Mouse (Mus musculus) brain, embryonic 14.5 days (tissue): ENCODE data around the gene Pnmal1. TPM values are rescaled to one million over a fixed set of nuclear protein-coding genes. Genes with fewer than 3 reads are reported as not detected.

ENCODE experiments used
- DNase-seq: peaks from one replicate; pipeline ENCODE4 v3.0.0-alpha.2; 2011; ENCODE audit warnings: low read depth
- CTCF ChIP-seq: fragments of 200-500 bp; IDR thresholded peaks from 2 replicates; pipeline ENCODE4 v1.5.1; 2012; ENCODE audit warnings: inconsistent platforms, mild to moderate bottlenecking, moderate library complexity, borderline replicate concordance; ENCODE audit not compliant: insufficient read depth, insufficient read length; ENCODE audit errors: extremely low read depth
- POLR2A ChIP-seq: fragments of 200-500 bp; IDR thresholded peaks from 2 replicates; pipeline ENCODE4 v1.6.1; 2012; ENCODE audit warnings: mild to moderate bottlenecking, inconsistent platforms, borderline replicate concordance; ENCODE audit not compliant: poor library complexity, insufficient read depth, insufficient read length, severe bottlenecking; ENCODE audit errors: extremely low read depth
- polyA plus RNA-seq: library from polyadenylated mRNA; depleted of rRNA; stranded (reverse); fragments of >200 nt; gene quantifications from 2 replicates; pipeline ENCODE4 v1.2.3, GENCODE M21; 2012

The Pnmal1 gene
- polyA plus RNA-seq, 1 experiment: 34.5 TPM

DNA sequence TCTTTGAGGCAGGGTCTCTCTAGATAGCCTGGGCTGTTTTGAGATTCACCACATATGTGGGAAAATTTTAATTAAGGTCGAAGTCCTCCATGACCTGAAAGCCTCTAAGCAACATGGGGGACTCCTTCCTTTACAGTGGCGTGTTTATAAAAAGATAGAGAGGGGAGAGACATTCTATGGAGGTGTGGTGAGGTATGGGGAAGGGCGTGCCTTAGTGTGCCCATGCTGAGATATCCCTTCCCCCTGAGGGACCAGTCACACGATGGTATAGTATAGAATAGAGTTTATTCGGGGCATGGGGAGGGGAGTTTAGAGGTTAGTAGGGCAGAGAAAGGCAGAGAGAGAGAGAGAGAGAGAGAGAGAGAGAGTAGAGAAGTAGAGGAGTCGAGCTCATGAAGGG lies 18.7 kb downstream of the Pnmal1 start:
- DNase-seq: no peak
- no peak for TF ChIP-seq CTCF
- no peak for TF ChIP-seq POLR2A

DNA sequence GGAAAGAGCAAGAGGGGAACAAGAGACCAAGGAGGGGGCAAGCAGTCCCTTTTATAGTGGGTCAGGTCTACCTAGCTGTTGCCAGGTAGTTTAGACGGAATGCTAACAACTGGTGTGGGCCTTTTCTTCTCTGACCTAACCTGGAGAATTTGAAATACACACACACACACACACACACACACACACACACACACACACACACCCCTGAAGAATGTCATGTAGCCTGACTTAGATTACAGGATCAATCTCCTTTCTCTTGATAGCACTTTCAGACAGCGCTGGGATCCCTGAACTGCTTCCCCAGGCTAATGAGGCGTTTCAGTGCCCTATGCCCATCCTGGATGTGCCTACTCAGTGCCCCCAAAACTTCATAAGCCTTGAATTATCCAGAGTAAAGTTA lies 19.1 kb downstream of the Pnmal1 start:
- TF ChIP-seq CTCF (no peak), POLR2A (no peak)
- DNase-seq: no peak

DNA sequence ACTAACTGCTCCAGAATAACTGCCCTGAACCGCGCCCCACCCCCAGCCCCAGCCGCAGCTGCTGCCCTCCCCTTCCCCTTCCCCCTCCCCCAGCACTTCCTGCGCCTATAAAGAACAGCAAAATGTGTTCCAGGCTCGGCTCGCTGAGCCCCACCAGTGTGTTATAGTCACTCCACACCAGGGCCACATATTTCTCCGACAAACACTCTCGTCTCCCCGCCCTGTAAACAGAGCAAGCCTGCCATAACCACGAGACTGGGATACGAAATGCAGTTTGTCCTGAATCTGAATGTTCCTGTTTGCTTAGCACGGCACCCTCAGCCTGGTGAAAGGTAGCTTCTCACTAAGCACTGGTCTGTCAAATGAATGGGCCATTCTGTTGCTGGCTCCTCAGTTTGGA lies 20.9 kb downstream of the Pnmal1 start:
- TF ChIP-seq POLR2A: no peak
- no peak for TF ChIP-seq CTCF
- peak; percentile 74 for DNase-seq

DNA sequence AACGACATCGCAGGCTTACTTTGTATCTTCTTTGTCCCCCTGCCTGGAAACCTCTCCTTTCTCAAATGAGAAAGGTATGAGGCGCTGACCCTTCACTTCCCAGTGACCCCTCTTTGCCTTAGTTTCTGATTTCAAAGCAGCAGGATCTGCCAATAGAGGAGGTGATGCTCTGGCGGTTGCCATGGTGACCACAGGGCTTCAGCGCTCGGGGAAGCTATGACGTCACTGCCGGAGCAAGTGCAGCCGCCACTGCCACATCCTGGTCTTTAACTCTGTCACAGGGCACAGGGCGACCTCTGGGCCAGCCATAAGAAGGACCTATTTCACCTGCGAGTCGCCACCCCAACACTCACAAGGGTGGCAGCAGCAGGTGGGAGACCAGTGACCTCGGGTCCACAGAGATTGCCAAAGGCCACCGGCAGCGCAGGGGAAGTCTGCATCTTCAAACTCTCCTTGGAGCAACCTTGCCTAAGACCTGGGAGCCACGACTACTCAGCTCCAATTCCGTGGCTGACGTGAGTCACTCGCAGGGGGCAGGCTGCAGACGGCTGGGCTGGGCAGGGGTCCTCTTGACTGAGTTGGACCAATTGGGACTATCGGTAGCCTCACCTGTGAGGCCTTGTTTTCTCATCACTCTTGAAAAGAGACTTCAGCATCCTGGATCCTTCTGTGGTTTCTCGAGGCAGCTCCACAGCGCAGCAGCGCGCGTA lies 23.5 kb downstream of the Pnmal1 start, which contains the start of gene Gm42372:
TSS of gene Gm42372 (plus strand) at position 228 of the 710 bp plus-strand sequence.
- TF ChIP-seq CTCF (no peak), POLR2A (no peak)
- peak; percentile 96 for DNase-seq

DNA sequence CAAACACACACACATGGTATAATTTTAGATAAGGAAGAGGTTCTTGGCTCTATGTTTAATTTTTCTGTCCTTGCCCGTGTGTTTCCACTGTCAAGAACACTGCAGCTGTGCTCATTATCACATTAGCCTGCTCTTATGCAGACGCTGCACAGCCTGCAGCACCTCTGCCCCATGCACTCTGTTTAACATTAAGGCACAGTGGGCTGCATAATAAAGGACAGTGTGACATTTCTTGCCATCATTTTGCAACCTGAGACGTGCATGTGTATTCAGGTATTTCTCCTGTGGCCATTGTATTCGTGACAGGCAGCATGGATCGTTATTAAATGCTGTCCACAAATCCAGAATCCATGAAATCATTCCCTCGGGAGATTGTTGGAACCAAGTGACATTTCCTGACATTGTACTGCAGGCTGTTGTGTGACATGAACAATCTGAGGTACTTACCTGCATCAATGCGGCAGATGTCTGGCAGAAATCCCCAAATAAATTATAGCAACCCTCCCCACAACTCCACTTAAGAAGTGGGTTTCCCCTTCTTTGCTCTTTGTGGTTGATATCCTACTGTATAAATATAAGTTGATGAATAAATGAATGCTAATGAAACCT lies 28.2 kb downstream of the Pnmal1 start:
- DNase-seq: peak; percentile 78
- TF ChIP-seq POLR2A: no peak

DNA sequence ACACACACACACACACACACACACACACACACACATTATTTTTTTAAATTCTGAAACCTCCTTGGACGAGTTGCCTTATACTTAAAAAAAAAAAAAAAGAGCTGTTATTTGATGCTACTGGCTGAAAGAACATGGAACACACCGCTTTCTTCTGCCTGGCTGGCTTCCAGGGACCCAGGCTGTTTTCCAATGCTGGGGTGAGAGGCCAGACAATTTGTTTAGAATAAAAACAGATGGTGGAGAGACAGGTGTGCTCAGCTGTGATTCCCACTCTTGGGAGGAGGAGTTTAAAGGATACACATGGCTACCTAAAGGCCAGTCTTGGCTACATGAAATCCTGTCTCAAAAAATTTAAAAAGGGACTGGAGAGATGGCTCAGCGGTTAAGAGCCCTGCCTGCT lies 28.9 kb downstream of the Pnmal1 start:
- peak; percentile 86 for DNase-seq
- TF ChIP-seq CTCF (no peak), POLR2A (no peak)

DNA sequence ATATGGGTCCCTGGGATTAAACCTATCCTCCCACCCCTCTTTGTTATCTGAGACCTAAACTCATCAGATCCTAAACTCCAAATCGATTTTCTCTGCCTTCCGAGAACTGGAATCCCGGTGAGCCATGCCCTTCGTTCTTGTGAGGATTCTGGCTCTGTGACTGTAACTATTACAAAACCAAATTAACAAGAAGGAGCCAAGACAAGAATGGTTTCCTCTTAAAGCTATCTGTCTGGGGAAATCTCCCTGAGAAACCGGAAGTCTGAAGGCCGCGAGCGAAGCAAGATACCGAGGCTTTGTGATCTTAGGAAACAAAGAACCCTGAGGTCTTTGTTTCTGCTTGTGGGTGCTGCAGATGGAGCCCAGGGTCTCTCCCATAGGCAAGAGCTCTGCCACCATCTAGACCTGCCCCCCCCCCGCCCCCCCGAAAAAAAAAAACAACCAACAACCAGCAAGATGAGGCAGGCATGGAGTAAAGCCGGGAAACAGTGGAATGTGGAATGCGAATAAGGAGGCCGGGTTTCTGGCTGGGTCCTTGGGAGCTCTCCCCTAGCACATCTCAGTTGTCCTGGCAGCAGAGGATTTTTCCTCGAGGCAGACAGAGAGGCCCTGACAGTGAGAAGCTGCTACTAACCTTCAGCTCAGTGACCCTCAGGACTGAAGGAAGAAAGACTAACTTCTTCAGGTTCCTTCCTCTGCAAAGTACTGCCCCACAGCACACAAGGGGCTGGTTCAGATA lies 30.7 kb downstream of the Pnmal1 start:
- peak; percentile 53 for DNase-seq
- TF ChIP-seq POLR2A: no peak
- no peak for TF ChIP-seq CTCF

DNA sequence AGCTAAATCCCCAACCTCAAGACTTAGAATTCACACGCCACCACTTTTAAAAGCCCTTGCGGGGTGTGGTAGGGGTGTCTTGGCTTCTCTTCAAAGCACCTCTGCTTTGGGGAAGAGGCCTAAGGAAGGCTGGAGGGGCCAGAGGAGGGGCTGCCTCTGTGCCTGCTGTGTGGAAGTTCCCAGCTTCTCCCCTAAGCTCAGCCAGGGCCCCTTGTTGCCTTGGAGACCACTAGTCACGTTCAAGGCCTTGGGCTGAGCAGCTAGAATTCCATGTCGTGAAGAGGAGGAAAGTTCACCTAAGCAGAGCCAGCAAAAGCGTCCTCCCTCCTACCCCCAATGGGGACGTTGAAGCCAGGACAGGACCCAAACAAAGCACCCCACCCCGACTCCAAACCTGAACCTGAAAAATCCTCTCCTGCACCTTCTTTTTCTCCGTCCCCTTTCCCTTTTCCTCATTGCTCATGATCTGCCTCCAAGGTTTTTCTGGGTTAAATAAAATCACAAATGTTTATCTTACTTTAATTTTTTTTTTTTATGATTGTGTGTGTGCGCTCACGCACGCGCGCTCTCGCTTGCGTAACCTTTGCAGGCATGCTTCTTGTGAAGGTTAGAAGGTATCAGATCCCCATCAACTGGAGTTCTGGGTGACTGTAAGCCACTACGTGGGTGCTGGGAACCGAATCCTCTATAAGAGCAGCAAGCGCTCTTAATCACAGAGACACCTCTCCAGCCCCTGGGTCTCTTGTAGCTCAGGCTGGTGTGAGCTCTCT lies 32.4 kb downstream of the Pnmal1 start:
- DNase-seq: peak; percentile 94
- TF ChIP-seq POLR2A: no peak
- no peak for TF ChIP-seq CTCF

DNA sequence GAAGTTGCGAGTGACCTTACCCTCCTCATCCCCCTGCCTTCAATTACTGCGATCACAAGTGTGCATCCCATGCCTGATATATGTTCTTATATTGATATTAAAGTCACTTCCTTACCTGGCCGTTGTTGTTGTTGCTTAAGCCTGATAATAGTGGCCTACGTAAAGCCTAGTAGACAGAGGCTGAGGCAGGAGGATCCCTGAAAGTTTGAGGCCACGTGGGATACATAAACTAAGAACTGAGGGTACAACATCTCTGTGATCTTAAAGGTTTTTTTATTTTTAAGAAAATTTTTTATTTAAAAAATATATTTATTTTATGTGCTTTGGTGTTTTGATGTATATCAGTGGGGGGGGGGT lies 33.0 kb downstream of the Pnmal1 start, which contains the start of gene Ccdc8:
TSS of gene Ccdc8 (plus strand) at position 258 of the 357 bp plus-strand sequence.
- no peak for TF ChIP-seq CTCF
- TF ChIP-seq POLR2A: no peak
- DNase-seq: no peak

DNA sequence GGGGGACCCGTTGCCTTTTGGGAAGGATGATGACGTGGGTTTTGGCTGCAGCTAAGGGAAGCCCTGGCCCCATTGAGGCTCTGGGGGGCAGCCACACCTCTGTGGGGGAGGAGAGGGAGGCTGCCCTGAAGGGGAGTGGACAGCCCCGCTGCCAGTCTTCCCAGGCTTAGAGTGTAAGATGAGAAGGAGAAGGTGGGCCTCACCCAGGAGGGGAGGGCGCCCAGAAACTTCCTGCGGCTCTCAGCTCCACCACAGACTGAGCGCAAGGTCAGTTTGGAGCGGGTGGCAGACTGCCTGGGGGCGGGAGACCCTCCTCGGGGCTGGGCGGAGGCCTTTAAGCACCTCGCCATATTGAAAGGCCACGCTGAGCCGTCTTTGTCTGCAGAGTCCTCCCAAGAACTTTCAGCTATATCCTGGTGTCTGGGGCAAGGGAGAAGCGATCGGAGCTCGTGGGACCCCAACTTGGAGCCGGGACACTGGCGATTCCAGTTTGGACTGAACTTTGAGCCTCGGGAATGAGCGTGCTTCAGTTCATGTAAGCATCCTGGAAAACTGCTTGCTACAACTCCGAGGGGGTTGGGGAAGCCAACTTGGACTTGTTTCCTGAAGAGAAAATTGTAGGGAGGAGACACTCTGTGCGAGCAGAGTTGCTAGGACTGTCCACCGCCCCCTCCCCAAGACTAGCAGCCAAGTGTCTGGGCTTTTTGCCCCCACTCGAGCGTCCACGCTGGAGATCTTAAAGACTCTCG lies 34.3 kb downstream of the Pnmal1 start:
- peak; percentile 94 for DNase-seq
- TF ChIP-seq POLR2A (no peak), CTCF (no peak)
